Mouse (Mus musculus) ES-E14 (cell line): ENCODE results near the gene Tagap1. TPM values are rescaled to one million over a fixed set of nuclear protein-coding genes. Genes with fewer than 3 reads are reported as not detected.
"Not testable (repeated sequence)": the region's sequence is repeated elsewhere in the genome, so short reads cannot be mapped to it uniquely, and the experiment has no call there.

ENCODE experiments used
- DNase-seq: peaks from one replicate; pipeline ENCODE4 v3.0.0-alpha.2; 2013; ENCODE audit warnings: low read depth, low spot score
- H3K27ac ChIP-seq: 2 replicates; pipeline ENCODE4 v1.5.1; 2012; ENCODE audit warnings: low read depth, mild to moderate bottlenecking, low read length, moderate library complexity, mixed read lengths; ENCODE audit not compliant: poor library complexity, insufficient read depth, severe bottlenecking
- H3K36me3 ChIP-seq: 2 replicates; pipeline ENCODE4 v1.6.1; 2012; ENCODE audit warnings: mild to moderate bottlenecking, low read length, moderate library complexity, mixed read lengths; ENCODE audit not compliant: control insufficient read depth, poor library complexity, insufficient read depth, severe bottlenecking
- H3K4me1 ChIP-seq, 2 experiments: fragments of 150-350 bp in 1 of 2; sonication (generic) in 1 of 2; 2 replicates each; pipeline ENCODE4 v1.6.1; 2012; ENCODE audit warnings: low read length in 2 of 2, mild to moderate bottlenecking in 1 of 2, mixed read lengths in 1 of 2; ENCODE audit not compliant: control insufficient read depth in 2 of 2, insufficient read depth in 2 of 2, poor library complexity in 1 of 2
- H3K4me3 ChIP-seq, 2 experiments: fragments of 150-350 bp in 1 of 2; sonication (generic) in 1 of 2; 2 replicates each; pipeline ENCODE4 v1.5.1; 2012; ENCODE audit warnings: low read length in 2 of 2, low read depth in 1 of 2, mild to moderate bottlenecking in 1 of 2, mixed read lengths in 1 of 2; ENCODE audit not compliant: insufficient read depth in 1 of 2, poor library complexity in 1 of 2, severe bottlenecking in 1 of 2
- H3K9ac ChIP-seq: 2 replicates; pipeline ENCODE4 v1.6.1; 2012; ENCODE audit warnings: low read depth, mild to moderate bottlenecking, low read length, mixed read lengths; ENCODE audit not compliant: poor library complexity, insufficient read depth, severe bottlenecking
- H3K9me3 ChIP-seq: fragments of 150-350 bp; sonication (generic); 2 replicates; pipeline ENCODE4 v1.6.1; 2012; ENCODE audit warnings: low read depth, mild to moderate bottlenecking, low read length; ENCODE audit not compliant: control insufficient read depth, insufficient read depth
- in situ Hi-C, 2 experiments: fragments of 600-800 bp; cut with MboI; formaldehyde crosslinking; loops; one replicate each; pipeline ENCODE4 v1.15.1; 2025; ENCODE audit warnings: low sequenced_read_pairs in 2 of 2, inconsistent platforms in 1 of 2; ENCODE audit not compliant: unreplicated experiment in 2 of 2
- total RNA-seq: library from RNA; depleted of rRNA; stranded (reverse); fragments of 300-350 nt; gene quantifications from 2 replicates; pipeline ENCODE4 v1.2.3, GENCODE M21; 2012

Tagap1 gene
- total RNA-seq, 1 experiment = 6.5 TPM

DNA sequence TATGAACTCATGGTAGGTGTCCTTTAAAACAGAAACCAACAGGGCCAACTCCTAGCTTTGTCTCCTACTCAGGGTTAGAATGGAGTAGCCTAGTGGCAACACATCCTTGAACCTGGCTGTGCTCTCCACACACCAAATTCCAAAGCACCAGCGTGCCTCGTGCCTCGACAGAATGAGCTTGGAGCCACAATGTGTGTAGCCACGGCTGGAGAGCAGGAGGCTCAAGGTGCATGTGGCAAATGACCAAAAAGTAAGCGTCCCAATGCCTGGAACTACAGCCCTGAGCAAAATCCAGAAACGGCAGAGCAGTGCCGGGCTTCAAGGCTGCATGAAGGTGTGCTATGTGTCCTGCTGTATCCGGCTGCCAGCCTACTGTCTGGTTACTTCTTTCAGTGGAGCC, 10.3 kb upstream of the Tagap1 start:
- H3K4me1 ChIP-seq, H3K4me3 ChIP-seq, H3K9ac ChIP-seq, DNase-seq, H3K9me3 ChIP-seq, H3K36me3 ChIP-seq, H3K27ac ChIP-seq: not testable (repeated sequence)
- in situ Hi-C loops = loop anchor here in 1 of 2 experiments (25.0 kb wide), 1 partner anchor 966 kb away; the partner anchor contains the start of genes Rsph3a and Tagap

DNA sequence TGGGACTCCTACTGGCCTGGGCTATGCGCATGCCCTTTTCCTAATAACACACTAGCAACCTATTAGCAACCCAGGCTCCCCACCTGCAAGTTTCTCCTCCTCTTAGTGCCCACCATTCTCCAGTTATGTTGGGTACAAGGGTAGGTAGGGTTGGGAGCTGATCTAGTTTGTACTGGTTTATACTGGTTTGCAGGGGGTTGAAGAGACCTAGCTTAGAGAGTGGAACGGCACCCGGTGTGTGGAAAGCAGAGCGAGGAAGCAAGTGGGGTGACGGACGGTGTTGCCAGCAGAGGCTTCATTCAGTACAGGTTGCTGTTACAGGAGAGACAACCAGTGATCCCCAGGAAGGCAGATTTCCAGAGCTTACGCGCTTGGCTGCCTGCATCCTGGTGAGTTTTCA, 9.4 kb upstream of the Tagap1 start, which contains the start of gene Rnaset2b:
TSS of gene Rnaset2b (plus strand) at position 301 of the 400 bp plus-strand sequence.
- H3K27ac ChIP-seq, H3K4me3 ChIP-seq, H3K36me3 ChIP-seq, H3K9ac ChIP-seq, DNase-seq, H3K9me3 ChIP-seq, H3K4me1 ChIP-seq: not testable (repeated sequence)
- in situ Hi-C loops = loop anchor here in 1 of 2 experiments (25.0 kb wide), 1 partner anchor 967 kb away; the partner anchor contains the start of genes Rsph3a and Tagap

DNA sequence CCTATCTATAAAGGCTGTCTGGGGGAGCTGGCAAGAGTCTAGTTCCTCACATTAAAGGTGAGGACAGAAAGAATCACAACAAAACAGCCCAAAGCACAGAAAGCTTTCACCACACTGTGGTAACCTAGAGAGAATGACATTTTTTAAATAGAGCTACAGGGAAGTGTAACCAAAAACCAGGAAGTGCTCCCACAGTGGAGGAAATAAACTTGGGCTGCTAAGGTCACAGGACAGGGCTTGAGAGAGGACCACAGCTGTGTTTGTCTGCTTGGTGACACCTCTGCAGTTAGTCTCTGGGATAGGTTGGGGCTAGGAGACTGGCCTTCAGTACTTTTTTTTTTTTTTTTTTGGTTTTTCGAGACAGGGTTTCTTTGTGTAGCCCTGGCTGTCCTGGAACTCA, 6.7 kb upstream of the Tagap1 start:
- not testable (repeated sequence) for DNase-seq, H3K9ac ChIP-seq, H3K4me1 ChIP-seq, H3K9me3 ChIP-seq, H3K4me3 ChIP-seq, H3K27ac ChIP-seq, H3K36me3 ChIP-seq
- in situ Hi-C loops = loop anchor here in 1 of 2 experiments (25.0 kb wide), 1 partner anchor 970 kb away; the partner anchor contains the start of genes Rsph3a and Tagap

- H3K9ac ChIP-seq, H3K4me1 ChIP-seq, H3K9me3 ChIP-seq, H3K36me3 ChIP-seq, H3K4me3 ChIP-seq, H3K27ac ChIP-seq: not testable (repeated sequence)
- in situ Hi-C loops = loop anchor here in 1 of 2 experiments (25.0 kb wide), 1 partner anchor 972 kb away; the partner anchor contains the start of genes Rsph3a and Tagap
- DNase-seq = peak; percentile 33
Measured at GRCm38 (mm10) chr17:6965364-6965763, 4.4 kb upstream of the Tagap1 start.

DNA sequence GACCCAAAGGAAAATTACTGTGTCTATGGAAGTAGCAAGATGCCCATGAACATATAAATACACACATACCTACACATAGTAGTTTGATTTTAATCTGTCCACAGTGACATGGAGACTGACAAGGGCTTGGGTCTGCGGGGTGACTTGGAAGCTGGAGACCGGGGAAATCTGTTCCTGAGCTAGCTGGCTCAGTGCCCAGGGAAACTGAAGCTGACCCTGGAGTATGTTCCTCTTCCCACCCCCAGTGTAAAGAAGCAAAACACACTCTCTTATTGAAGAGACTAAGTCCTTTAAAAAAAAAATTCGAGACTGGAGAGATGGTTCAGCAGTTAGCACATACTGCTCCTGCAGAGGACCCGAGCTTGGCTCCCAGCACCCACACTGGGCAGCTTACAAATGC, 2.0 kb upstream of the Tagap1 start:
- in situ Hi-C loops = loop anchor here in 1 of 2 experiments (25.0 kb wide), 1 partner anchor 974 kb away; the partner anchor contains the start of genes Rsph3a and Tagap
- not testable (repeated sequence) for H3K9ac ChIP-seq, H3K36me3 ChIP-seq, H3K9me3 ChIP-seq, H3K27ac ChIP-seq, DNase-seq, H3K4me3 ChIP-seq, H3K4me1 ChIP-seq

GRCm38 (mm10) chr17:6962339-6962738, 1.4 kb upstream of the Tagap1 start:
- not testable (repeated sequence) for H3K27ac ChIP-seq, H3K4me3 ChIP-seq, H3K4me1 ChIP-seq, H3K9me3 ChIP-seq, H3K9ac ChIP-seq, H3K36me3 ChIP-seq, DNase-seq
- in situ Hi-C loops = loop anchor here in 1 of 2 experiments (25.0 kb wide), 1 partner anchor 975 kb away; the partner anchor contains the start of genes Rsph3a and Tagap

DNA sequence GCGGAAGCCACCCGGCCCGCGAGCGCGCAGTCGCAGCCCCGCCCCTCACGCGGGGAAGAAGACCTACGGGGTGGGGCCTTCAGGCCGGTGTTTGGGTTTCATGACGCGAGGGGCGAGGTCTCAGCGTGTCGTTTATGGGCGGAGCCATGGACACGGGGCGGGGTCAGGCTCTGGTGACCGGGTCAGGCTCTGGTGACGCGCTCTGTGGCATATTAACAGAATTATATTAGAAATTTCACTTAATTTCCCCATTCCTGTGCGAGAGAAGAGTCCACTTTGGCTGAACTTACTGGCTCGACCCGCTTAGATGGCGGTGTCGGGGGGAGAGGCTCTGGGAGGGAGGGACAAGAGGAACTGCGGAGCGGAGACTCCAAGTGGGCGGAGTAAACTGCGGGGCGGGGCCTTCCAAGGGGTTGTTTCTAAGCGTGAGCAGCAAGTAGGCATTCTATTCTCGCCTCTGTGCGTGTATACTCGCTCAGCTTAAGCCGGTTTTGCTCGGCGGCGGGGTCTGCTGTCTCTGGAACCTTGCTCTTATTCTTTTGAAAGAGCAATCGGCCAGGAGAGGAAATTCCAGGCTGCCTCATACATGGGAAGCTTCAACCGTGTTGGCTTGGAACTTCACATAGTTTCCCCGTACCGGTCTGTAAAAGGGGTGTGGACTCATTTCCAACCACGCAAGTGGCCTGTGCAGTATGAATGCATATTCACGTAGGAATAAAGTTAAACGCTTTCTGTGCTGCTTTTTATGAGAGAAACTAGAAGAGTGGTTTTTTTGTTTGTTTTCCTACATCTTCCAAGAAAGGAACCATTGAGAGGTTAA, 435 bp upstream of the Tagap1 start:
- not testable (repeated sequence) for DNase-seq, H3K27ac ChIP-seq, H3K9me3 ChIP-seq, H3K4me1 ChIP-seq, H3K36me3 ChIP-seq, H3K9ac ChIP-seq
- in situ Hi-C loops = loop anchor here in 1 of 2 experiments (25.0 kb wide), 1 partner anchor 976 kb away; the partner anchor contains the start of genes Rsph3a and Tagap
- peak overlapping the region; percentile 39 to 65; a peak in 3 of 4 replicates for H3K4me3 ChIP-seq

- H3K9me3 ChIP-seq, H3K9ac ChIP-seq, DNase-seq, H3K27ac ChIP-seq, H3K36me3 ChIP-seq, H3K4me3 ChIP-seq, H3K4me1 ChIP-seq: not testable (repeated sequence)
- in situ Hi-C loops = loop anchor here in 1 of 2 experiments (25.0 kb wide), 1 partner anchor 977 kb away; the partner anchor contains the start of genes Rsph3a and Tagap
Measured at GRCm38 (mm10) chr17:6960349-6960748, 607 bp downstream of the Tagap1 start.
